Mouse (Mus musculus) cerebellum, adult 9-10 months (tissue): Measurements from ENCODE around the gene Mpped1.

Source experiments
- DNase-seq: peaks from one replicate; pipeline ENCODE4 v3.0.0; 2022

The Mpped1 gene

GRCm38 (mm10) chr15:83779387-83779786 is at the start of gene Mpped1:
Gene Mpped1 (plus strand): TSS chr15:83779467.
- no peak for DNase-seq

DNA sequence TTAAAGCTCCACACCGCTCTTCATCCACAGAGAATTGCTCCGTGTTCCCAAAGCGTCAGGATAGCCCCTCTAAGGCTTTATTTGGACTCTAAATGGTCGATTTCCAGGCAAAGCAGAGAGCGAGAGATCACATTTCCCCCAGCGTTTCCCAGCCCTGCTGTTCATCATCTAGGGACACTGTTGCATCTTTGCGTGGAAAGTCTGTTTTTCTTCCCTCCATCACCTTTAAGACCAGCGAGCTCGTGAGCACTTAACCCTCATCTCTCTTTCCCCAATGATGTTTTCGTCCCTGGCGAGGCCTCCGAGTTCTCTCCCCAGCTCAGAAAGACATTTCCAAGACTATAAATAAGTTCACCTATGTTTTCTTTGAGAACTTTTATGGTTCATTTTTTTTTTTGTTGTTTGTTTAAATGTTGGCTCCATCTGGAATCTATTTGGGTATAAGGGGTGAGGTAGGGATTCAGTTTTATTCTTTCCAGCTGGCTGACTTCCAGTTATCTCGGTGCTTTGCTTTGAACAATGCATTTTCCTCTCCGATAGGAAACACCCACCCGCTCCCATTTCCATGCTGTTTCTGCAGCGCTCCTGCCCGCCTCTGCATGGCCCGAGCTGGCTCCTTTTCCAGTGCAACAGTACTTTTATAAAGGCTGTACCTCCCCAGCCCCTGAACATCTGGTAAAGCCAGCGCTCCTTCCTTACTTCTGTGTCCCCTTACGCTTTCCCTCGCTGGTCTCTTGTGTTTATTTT is 38.4 kb upstream of the Mpped1 start:
- DNase-seq: no peak

DNA sequence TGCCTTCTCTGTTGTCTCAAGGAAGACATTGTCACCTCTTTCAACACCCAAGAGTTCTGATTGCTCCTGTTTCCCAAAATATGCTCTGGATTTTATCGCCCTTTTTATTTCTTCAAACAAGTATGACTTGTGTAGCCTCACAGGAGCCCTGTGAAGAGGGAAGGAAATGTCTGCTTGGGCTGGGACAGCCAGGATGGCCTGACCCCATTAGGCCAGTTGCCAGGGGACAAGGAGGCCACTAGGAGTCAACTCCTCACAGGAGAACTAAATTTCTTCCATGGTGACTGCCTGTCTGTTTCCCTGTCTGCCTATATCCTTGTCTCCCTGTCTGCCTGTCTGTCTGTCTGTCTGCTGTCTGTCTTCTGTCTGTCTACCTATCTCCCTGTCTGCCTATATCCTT is 37.2 kb upstream of the Mpped1 start:
- DNase-seq: no peak

GRCm38 (mm10) chr15:83746311-83746710 is 33.0 kb upstream of the Mpped1 start:
- DNase-seq: no peak

DNA sequence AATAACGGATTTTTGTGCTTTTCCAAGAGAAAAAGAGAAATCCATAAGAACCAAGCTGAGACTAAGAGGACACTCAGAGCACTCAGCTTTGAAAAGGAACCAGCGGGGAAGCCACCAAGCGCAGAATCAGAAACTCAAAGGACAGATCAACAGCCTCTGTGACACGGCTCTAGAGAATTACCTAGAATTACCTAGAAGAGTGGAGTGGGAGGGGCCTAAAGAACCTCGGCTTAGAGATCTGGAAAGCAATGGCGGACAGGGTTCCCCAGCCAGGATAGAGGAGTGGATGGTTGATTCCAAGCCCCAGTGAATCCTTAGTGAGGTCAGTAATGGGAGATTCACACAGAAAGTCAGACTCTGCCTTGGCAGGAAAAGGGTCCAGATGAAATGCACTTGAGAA is 30.3 kb upstream of the Mpped1 start:
- DNase-seq: no peak

- DNase-seq: no peak
Observed at GRCm38 (mm10) chr15:83749436-83749835, 29.8 kb upstream of the Mpped1 start.

GRCm38 (mm10) chr15:83756742-83757141 is 22.5 kb upstream of the Mpped1 start:
- DNase-seq: peak; percentile 8

GRCm38 (mm10) chr15:83758958-83759357 is 20.3 kb upstream of the Mpped1 start:
- DNase-seq: no peak

- DNase-seq: peak; percentile 22
Observed at GRCm38 (mm10) chr15:83760683-83761082, 18.6 kb upstream of the Mpped1 start.

- no peak for DNase-seq
Observed at GRCm38 (mm10) chr15:83761512-83761911, 17.8 kb upstream of the Mpped1 start.

GRCm38 (mm10) chr15:83765388-83766029 is 13.8 kb upstream of the Mpped1 start:
- DNase-seq: no peak

- peak; percentile 58 for DNase-seq
Observed at GRCm38 (mm10) chr15:83771346-83772053, 7.8 kb upstream of the Mpped1 start.

DNA sequence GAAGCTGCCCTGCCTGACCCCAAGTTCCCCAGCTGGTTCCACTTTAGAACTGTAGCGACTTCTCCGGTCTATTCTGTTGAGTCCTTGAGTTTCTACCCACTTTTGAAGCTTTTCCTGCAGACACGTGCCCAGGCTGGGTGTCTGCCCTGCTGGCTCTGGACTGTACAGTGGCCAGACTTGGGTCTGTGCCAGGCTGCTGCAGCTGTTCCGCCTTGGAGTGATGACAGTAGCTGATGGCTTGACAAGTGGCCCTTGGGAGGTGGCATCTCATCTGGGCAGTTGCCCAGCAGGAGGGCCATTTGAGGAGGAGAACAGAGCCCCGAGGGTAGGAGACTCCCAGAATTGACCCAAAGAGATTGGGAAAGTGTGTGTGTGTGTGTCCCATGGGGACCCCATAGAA is 6.8 kb upstream of the Mpped1 start:
- peak; percentile 22 for DNase-seq

DNA sequence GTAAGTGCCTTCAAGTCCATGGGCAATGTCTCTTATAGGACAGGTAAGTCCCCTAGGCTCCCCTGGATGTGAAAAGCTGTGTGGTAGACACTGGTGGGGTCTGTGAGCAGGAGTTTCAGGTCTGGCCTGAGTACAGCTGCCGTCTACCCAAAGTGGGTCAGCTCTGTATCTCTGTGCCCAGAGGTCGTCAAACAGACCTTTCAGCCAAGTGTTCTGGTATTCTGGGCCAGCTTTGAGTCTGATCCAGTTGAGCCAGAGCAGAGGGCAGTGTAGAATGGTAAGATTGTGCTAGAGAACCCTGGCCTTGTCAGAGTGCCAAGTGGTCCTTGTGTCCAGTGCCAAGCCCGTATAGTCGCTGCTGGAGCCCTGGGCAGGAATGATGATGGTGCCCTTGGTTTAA is 6.3 kb upstream of the Mpped1 start:
- DNase-seq: peak; percentile 20

GRCm38 (mm10) chr15:83774922-83775321 is 4.3 kb upstream of the Mpped1 start:
- DNase-seq: no peak

DNA sequence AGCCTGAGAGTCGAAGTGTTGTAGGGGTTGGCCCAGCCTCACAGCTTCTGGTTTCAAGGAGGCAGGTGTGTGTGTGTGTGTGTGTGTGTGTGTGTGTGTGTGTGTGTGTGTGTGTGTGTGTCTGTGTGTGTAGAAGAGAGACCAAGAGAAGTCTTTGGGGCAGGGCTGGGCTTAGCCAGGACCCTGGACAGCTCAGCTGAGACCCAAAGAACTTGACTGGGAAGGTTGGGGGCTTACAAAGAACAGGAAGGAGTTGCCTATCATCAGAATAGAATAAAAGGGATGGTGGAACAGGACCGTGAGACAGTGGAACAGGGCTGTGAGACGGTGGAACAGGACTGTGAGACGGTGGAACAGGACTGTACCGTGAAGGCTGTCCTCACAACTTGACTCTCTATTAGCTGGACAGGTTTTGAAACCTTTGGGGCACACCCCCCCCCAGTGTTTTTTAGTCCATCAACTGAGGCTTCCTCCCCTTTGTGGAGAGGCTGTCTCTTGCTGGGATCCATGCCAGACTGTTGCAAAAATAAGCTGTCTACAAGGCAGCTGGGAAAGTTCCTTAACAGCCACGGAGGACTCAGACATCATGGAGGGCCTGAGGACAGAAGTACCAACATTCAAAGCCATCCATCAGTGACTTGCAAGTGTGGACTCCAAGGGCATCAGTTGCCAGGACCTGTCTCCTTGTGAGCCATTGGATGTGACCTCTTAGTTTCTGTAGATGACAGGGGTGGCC is 2.8 kb upstream of the Mpped1 start:
- no peak for DNase-seq

- no peak for DNase-seq
Observed at GRCm38 (mm10) chr15:83777476-83777875, 1.8 kb upstream of the Mpped1 start.

- DNase-seq: no peak
Observed at GRCm38 (mm10) chr15:83779855-83780740, 831 bp downstream of the Mpped1 start.

DNA sequence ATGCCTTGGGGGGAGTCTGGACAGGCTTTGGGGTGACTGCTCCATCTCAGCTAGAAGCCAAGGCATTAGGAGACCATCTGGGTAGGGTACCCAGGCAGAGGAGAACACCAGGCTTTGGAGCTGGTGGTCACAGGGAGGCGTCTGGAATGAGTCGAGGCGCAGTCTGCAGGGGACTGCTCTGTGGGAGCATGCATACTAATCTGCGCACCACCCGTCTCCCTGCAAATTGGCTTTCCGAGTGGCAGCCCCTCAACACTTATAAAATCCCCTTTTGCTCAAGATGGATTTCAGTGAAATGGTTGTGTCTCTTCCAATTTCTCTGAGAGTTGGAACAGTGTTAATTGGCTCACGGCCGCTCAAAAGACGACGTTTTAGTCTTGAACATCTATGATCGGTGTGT is 2.0 kb downstream of the Mpped1 start:
- DNase-seq: no peak

DNA sequence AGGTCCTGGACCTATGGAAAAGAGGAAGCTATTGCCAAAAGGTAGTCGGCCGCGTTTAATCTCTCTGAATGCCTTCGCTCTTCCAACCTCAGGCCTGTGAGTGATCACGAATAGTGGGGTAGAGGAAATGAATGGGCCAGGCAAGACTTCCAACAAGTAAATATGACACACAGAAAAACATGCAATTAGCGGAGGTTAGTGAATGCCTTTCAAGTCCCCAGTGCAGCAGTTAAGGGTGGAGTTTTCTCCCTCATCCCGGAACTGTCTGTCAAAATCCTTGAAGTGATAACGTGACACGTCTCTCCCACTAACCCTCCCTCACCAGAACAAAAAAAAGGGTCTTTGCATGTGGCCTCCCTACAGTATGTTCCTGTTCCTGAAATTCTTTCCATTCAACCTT is 3.0 kb downstream of the Mpped1 start:
- no peak for DNase-seq

- DNase-seq: no peak
Observed at GRCm38 (mm10) chr15:83784772-83785171, 5.5 kb downstream of the Mpped1 start.

DNA sequence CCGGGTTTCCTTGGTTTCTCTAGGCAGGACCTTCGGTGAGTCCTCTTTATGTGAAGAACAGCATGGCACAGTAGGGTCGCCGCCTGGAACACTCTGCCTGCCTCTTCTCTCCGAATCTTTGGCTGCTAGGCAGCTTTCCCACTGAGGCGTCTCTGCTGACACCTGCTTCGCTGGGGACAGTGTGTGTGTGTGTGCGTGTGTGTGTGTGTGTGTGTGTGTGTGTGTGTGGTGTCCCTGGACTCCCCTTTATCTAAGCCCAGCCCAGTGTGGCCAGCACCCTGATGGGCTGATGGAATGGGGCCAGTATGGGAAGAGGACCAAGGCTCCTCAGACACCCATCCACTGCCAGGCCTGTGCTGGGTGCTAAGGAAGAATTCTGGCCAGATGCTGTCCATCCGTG is 9.8 kb downstream of the Mpped1 start:
- peak; percentile 19 for DNase-seq
